Mouse (Mus musculus) 3134 (cell line): ENCODE measurements around the gene Zbtb8a.
"Not testable (repeated sequence)": the region's sequence is repeated elsewhere in the genome, so short reads cannot be mapped to it uniquely, and the experiment has no call there.

ENCODE experiments used
- DNase-seq: peaks from one replicate; pipeline ENCODE4 v3.0.0-alpha.2; 2011; ENCODE audit warnings: low spot score; ENCODE audit not compliant: insufficient read length; ENCODE audit errors: extremely low read depth

Gene Zbtb8a

GRCm38 (mm10) chr4:129379805-129380204 is 1.9 kb upstream of the Zbtb8a start:
- DNase-seq: no peak

GRCm38 (mm10) chr4:129376961-129377545 is 863 bp downstream of the Zbtb8a start:
- DNase-seq: peak; percentile 78

- no peak for DNase-seq
Measured at GRCm38 (mm10) chr4:129375821-129376220, 2.1 kb downstream of the Zbtb8a start.

- DNase-seq: no peak
Measured at GRCm38 (mm10) chr4:129375000-129375399, 2.9 kb downstream of the Zbtb8a start.

- no peak for DNase-seq
Measured at GRCm38 (mm10) chr4:129374219-129374755, 3.6 kb downstream of the Zbtb8a start.

- no peak for DNase-seq
Measured at GRCm38 (mm10) chr4:129373202-129373976, 4.5 kb downstream of the Zbtb8a start.

GRCm38 (mm10) chr4:129371391-129371790 is 6.5 kb downstream of the Zbtb8a start:
- no peak for DNase-seq

- DNase-seq: no peak
Measured at GRCm38 (mm10) chr4:129365224-129365623, 12.7 kb downstream of the Zbtb8a start.

- DNase-seq: no peak
Measured at GRCm38 (mm10) chr4:129364379-129364778, 13.5 kb downstream of the Zbtb8a start.

GRCm38 (mm10) chr4:129363463-129363862 is 14.5 kb downstream of the Zbtb8a start:
- DNase-seq: no peak

GRCm38 (mm10) chr4:129362771-129363170 is 15.1 kb downstream of the Zbtb8a start:
- DNase-seq: no peak

GRCm38 (mm10) chr4:129362238-129362637 is 15.7 kb downstream of the Zbtb8a start:
- DNase-seq: not testable (repeated sequence)

- DNase-seq: no peak
Measured at GRCm38 (mm10) chr4:129357613-129358163, 20.2 kb downstream of the Zbtb8a start.

- DNase-seq: no peak
Measured at GRCm38 (mm10) chr4:129354236-129354635, 23.7 kb downstream of the Zbtb8a start.

- DNase-seq: no peak
Measured at GRCm38 (mm10) chr4:129353176-129353575, 24.7 kb downstream of the Zbtb8a start.

- DNase-seq: no peak
Measured at GRCm38 (mm10) chr4:129351111-129351510, 26.8 kb downstream of the Zbtb8a start.

GRCm38 (mm10) chr4:129350644-129351043 is 27.3 kb downstream of the Zbtb8a start:
- peak; percentile 36 for DNase-seq

- no peak for DNase-seq
Measured at GRCm38 (mm10) chr4:129346481-129347154, 31.3 kb downstream of the Zbtb8a start.

- DNase-seq: no peak
Measured at GRCm38 (mm10) chr4:129342705-129343104, 35.2 kb downstream of the Zbtb8a start.

- DNase-seq: no peak
Measured at GRCm38 (mm10) chr4:129341888-129342287, 36.0 kb downstream of the Zbtb8a start.

- no peak for DNase-seq
Measured at GRCm38 (mm10) chr4:129339743-129340142, 38.2 kb downstream of the Zbtb8a start.
